Mouse (Mus musculus): ENCODE measurements around the gene Rasgef1c. TPM values are rescaled to one million over a fixed set of nuclear protein-coding genes. Genes with fewer than 3 reads are reported as not detected.

Gene Rasgef1c
- polyA plus RNA-seq, 1 experiment = not detected

GRCm38 (mm10) chr11:49942841-49943240, 41.2 kb downstream of the Rasgef1c start:
- no peak for TF ChIP-seq GATA1 (IDR thresholded peaks at IDR 0.05; ENCODE audit: low read length)

- TF ChIP-seq GATA1 (IDR thresholded peaks at IDR 0.05; ENCODE audit: low read length) = no peak
These were observed 42.3 kb downstream of the Rasgef1c start for GRCm38 (mm10) chr11:49943901-49944300.

- no peak for TF ChIP-seq GATA1 (IDR thresholded peaks at IDR 0.05; ENCODE audit: low read length)
These were observed 44.1 kb downstream of the Rasgef1c start for GRCm38 (mm10) chr11:49945726-49946125.

- TF ChIP-seq GATA1 (IDR thresholded peaks at IDR 0.05; ENCODE audit: low read length) = no peak
These were observed 48.2 kb downstream of the Rasgef1c start for GRCm38 (mm10) chr11:49949839-49950238.

DNA sequence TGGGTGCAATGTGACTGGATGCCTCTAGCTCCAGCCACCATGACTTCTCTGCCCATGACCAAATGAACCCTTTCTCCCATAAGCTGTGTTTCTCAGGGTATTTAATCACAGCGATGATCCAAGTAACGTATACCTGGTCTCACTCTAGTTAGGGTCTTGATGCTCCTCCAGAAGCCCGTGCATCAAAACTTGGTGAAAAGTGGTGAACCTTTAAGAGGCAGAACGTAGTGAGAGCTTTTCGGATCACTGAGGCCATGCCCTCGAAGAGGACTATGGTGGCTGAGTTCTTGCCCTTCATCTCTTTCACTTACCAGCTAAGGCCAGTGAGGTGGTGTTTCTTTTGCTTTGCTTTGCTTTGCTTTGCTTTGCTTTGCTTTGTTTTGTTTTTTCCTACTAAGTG, 52.0 kb downstream of the Rasgef1c start:
- TF ChIP-seq GATA1 (IDR thresholded peaks at IDR 0.05; ENCODE audit: low read length) = no peak

DNA sequence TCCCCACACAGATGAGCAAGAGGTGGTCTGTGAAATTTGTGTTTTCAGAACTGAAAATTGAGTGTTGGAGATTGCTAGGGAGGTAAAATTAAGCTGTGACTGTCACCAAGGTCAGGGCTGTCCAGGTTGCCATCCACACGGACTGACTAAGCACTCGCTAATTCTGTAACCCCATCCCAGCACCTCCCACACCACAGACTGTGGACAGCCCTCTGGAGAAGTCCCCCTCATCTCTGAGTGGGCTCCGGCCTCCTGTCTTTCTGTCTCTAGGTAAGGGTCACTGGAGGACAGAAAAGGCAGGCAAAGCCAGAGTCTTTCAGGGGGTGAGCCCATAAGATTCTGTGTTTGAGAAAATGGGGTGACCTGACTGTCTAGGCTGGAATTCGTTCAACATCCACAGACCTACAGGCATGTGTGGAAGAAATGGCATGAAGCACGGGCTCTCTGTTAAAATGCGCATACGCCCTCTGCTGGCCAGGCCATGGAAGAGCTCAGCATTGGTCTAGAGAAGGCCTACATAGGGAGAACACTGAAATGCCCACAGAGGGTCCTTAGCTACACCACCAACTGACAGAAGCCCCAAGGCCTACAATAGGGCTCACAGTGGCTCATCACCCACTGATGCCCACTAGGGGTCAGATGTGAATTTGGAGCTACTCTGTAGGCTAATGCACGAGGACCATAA, 54.1 kb downstream of the Rasgef1c start:
- no peak for TF ChIP-seq GATA1 (IDR thresholded peaks at IDR 0.05; ENCODE audit: low read length)

DNA sequence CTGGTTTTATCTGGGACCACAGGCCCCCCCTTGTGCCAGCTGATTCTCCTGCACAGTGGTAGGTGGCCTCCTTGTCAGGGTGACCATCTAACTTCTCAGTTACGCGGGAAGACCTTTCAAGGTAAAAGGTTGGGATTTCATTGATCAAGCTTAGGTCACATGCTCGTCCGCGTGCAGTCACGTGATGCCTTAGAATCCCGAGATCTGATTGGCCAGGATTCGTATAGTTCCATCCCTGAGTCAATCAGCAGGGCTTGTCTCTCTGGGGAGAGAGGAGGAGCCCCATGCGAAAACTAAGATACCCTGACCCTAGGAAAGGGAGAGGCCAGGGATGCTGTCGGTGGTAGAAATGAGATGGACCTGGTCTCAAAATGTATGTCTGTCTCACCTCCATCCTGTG, 56.4 kb downstream of the Rasgef1c start:
- no peak for TF ChIP-seq GATA1 (IDR thresholded peaks at IDR 0.05; ENCODE audit: low read length)

GRCm38 (mm10) chr11:49961098-49961740, 59.6 kb downstream of the Rasgef1c start:
- TF ChIP-seq GATA1 (IDR thresholded peaks at IDR 0.05; ENCODE audit: low read length) = no peak

- no peak for TF ChIP-seq GATA1 (IDR thresholded peaks at IDR 0.05; ENCODE audit: low read length)
These were observed 63.7 kb downstream of the Rasgef1c start for GRCm38 (mm10) chr11:49965320-49965719.

- no peak for TF ChIP-seq GATA1 (IDR thresholded peaks at IDR 0.05; ENCODE audit: low read length)
These were observed 68.1 kb downstream of the Rasgef1c start for GRCm38 (mm10) chr11:49969692-49970091.

DNA sequence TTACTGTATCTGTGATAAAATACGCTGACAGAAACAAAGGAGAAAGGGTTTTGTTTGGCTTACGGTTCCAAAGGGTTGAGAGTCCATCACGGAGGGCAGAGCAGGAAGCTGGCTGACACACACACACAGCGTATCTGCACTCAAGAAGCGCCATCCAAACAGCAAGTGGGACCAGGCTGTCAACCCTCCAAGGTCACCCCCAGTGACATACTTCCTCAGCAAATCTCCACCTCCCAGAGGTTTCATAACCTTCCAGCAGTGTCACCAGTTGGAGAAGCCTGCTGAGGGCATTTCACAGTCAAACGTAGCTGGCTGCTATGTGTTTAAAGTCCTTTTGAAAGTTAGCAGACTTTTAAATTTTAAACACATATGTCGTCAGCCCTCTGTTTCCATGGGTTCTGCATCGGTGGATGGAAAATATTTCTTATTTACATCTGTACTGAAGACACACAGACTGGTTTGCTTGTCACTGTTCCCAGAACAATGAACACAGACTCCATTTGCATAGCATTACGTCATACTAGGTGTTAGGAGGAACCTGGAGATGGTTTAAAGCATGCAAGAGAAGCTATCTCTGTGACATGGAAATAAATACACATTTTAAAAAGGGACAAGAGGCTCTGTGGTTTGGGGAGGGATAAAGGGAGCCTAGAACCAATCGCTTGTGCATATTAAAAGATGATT, 72.2 kb downstream of the Rasgef1c start:
- TF ChIP-seq GATA1 (IDR thresholded peaks at IDR 0.05; ENCODE audit: low read length) = no peak

- no peak for TF ChIP-seq GATA1 (IDR thresholded peaks at IDR 0.05; ENCODE audit: low read length)
These were observed 73.0 kb downstream of the Rasgef1c start for GRCm38 (mm10) chr11:49974675-49975074.

- no peak for TF ChIP-seq GATA1 (IDR thresholded peaks at IDR 0.05; ENCODE audit: low read length)
These were observed 76.4 kb downstream of the Rasgef1c start for GRCm38 (mm10) chr11:49977963-49978568.

DNA sequence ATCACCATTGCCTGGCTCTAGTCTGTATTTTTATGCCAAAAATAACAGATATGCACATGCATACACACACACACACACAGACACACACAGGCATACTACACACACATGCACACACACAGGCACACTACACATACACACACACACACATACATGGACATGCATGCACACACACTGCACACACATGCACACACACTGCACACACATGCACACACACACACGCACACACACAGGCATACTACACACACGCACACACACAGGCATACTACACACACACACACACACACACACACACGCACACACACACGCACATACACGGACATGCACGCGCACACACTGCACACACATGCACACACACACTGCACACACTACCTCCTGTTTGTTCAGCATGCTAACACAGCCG, 77.3 kb downstream of the Rasgef1c start:
- no peak for TF ChIP-seq GATA1 (IDR thresholded peaks at IDR 0.05; ENCODE audit: low read length)

DNA sequence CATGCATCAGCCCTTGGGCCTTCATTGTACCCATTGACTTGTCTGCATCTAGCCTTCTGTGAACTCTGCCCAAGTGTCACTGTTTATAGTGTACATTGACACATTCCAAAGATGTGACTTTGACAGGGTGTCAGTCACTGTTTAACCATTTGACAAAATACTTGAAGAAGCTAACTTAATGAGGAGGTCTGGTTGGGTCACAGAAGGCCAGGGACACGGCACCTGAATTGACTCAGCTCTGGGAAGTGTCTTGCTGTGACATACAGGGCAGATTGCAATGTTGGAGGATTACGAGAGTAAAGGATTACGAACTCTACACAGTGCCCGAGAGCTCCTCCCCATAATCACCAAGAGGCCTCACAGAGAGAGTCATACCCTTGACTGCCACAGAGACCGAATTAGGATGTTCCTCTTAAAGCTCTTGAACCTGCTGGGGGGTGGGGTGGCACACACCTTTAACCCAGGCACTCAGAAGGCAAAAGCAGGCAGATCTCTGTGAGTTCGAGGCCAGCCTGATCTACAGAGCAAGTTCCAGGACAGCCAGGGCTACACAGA, 79.1 kb downstream of the Rasgef1c start:
- no peak for TF ChIP-seq GATA1 (IDR thresholded peaks at IDR 0.05; ENCODE audit: low read length)
